Mouse (Mus musculus): ENCODE results near the gene Col6a3.

Col6a3 gene

GRCm38 (mm10) chr1:90834701-90835100 lies 9.1 kb downstream of the Col6a3 start:
- Histone ChIP-seq H3K27me3 (ENCODE audit: control insufficient read depth, insufficient read depth, low read length, poor library complexity, severe bottlenecking) (no peaks in the 10 kb centered on the region), H3K36me3 (ENCODE audit: control insufficient read depth, insufficient read depth, low read length, poor library complexity, severe bottlenecking) (no peaks in the 10 kb centered on the region)
- DNase-seq (ENCODE audit: low read depth, low spot score), result no peak

- no peaks in the 10 kb centered on the region for H3K27me3 ChIP-seq (ENCODE audit: control insufficient read depth, insufficient read depth, low read length, poor library complexity, severe bottlenecking)
- no peaks in the 10 kb centered on the region for H3K36me3 ChIP-seq (ENCODE audit: control insufficient read depth, insufficient read depth, low read length, poor library complexity, severe bottlenecking)
- DNase-seq (ENCODE audit: low read depth, low spot score), result no peak
Observed at GRCm38 (mm10) chr1:90830006-90830405, 13.8 kb downstream of the Col6a3 start.

- no peak for DNase-seq (ENCODE audit: low read depth, low spot score)
- H3K27me3 ChIP-seq (ENCODE audit: control insufficient read depth, insufficient read depth, low read length, poor library complexity, severe bottlenecking), result no peaks in the 10 kb centered on the region
Observed at GRCm38 (mm10) chr1:90813226-90813625, 30.5 kb downstream of the Col6a3 start.

GRCm38 (mm10) chr1:90808930-90809329 lies 34.8 kb downstream of the Col6a3 start:
- Histone ChIP-seq H3K27me3 (ENCODE audit: control insufficient read depth, insufficient read depth, low read length, poor library complexity, severe bottlenecking) (no peaks in the 10 kb centered on the region), H3K36me3 (ENCODE audit: control insufficient read depth, insufficient read depth, low read length, poor library complexity, severe bottlenecking) (no peaks in the 10 kb centered on the region)

More at GRCm38 (mm10) chr1:90813226-90813625, 30.5 kb downstream of the Col6a3 start:
- no peaks in the 10 kb centered on the region for H3K36me3 ChIP-seq (ENCODE audit: control insufficient read depth, insufficient read depth, low read length, poor library complexity, severe bottlenecking)

GRCm38 (mm10) chr1:90803104-90803503 lies 40.7 kb downstream of the Col6a3 start:
- Histone ChIP-seq H3K27me3 (ENCODE audit: control insufficient read depth, insufficient read depth, low read length, poor library complexity, severe bottlenecking) (no peaks in the 10 kb centered on the region), H3K36me3 (ENCODE audit: control insufficient read depth, insufficient read depth, low read length, poor library complexity, severe bottlenecking) (no peaks in the 10 kb centered on the region)
- no peak for DNase-seq (ENCODE audit: low read depth, low spot score)

More at GRCm38 (mm10) chr1:90808930-90809329, 34.8 kb downstream of the Col6a3 start:
- DNase-seq (ENCODE audit: low read depth, low spot score), result no peak

- H3K36me3 ChIP-seq (ENCODE audit: control insufficient read depth, insufficient read depth, low read length, poor library complexity, severe bottlenecking), result no peaks in the 10 kb centered on the region
- no peaks in the 10 kb centered on the region for H3K27me3 ChIP-seq (ENCODE audit: control insufficient read depth, insufficient read depth, low read length, poor library complexity, severe bottlenecking)
- no peak for DNase-seq (ENCODE audit: low read depth, low spot score)
Observed at GRCm38 (mm10) chr1:90801067-90801466, 42.7 kb downstream of the Col6a3 start.

- H3K27me3 ChIP-seq (ENCODE audit: control insufficient read depth, insufficient read depth, low read length, poor library complexity, severe bottlenecking), result no peaks in the 10 kb centered on the region
- no peaks in the 10 kb centered on the region for H3K36me3 ChIP-seq (ENCODE audit: control insufficient read depth, insufficient read depth, low read length, poor library complexity, severe bottlenecking)
- no peak for DNase-seq (ENCODE audit: low read depth, low spot score)
Observed at GRCm38 (mm10) chr1:90800466-90800865, 43.3 kb downstream of the Col6a3 start.

- Histone ChIP-seq H3K27me3 (ENCODE audit: control insufficient read depth, insufficient read depth, low read length, poor library complexity, severe bottlenecking) (no peaks in the 10 kb centered on the region), H3K36me3 (ENCODE audit: control insufficient read depth, insufficient read depth, low read length, poor library complexity, severe bottlenecking) (no peaks in the 10 kb centered on the region)
- no peak for DNase-seq (ENCODE audit: low read depth, low spot score)
Observed at GRCm38 (mm10) chr1:90797276-90797891, 46.4 kb downstream of the Col6a3 start.

GRCm38 (mm10) chr1:90793368-90793767 lies 50.4 kb downstream of the Col6a3 start:
- H3K27me3 ChIP-seq (ENCODE audit: control insufficient read depth, insufficient read depth, low read length, poor library complexity, severe bottlenecking), result no peaks in the 10 kb centered on the region
- DNase-seq (ENCODE audit: low read depth, low spot score), result no peak
- no peaks in the 10 kb centered on the region for H3K36me3 ChIP-seq (ENCODE audit: control insufficient read depth, insufficient read depth, low read length, poor library complexity, severe bottlenecking)

- no peaks in the 10 kb centered on the region for H3K36me3 ChIP-seq (ENCODE audit: control insufficient read depth, insufficient read depth, low read length, poor library complexity, severe bottlenecking)
- no peak for DNase-seq (ENCODE audit: low read depth, low spot score)
- no peaks in the 10 kb centered on the region for H3K27me3 ChIP-seq (ENCODE audit: control insufficient read depth, insufficient read depth, low read length, poor library complexity, severe bottlenecking)
Observed at GRCm38 (mm10) chr1:90790925-90791324, 52.8 kb downstream of the Col6a3 start.

- H3K36me3 ChIP-seq (ENCODE audit: control insufficient read depth, insufficient read depth, low read length, poor library complexity, severe bottlenecking), result no peaks in the 10 kb centered on the region
- no peak for DNase-seq (ENCODE audit: low read depth, low spot score)
- no peaks in the 10 kb centered on the region for H3K27me3 ChIP-seq (ENCODE audit: control insufficient read depth, insufficient read depth, low read length, poor library complexity, severe bottlenecking)
Observed at GRCm38 (mm10) chr1:90789506-90789905, 54.3 kb downstream of the Col6a3 start.

GRCm38 (mm10) chr1:90780446-90780845 lies 63.3 kb downstream of the Col6a3 start:
- DNase-seq (ENCODE audit: low read depth, low spot score), result no peak

GRCm38 (mm10) chr1:90779072-90779471 lies 64.7 kb downstream of the Col6a3 start:
- H3K27me3 ChIP-seq (ENCODE audit: control insufficient read depth, insufficient read depth, low read length, poor library complexity, severe bottlenecking), result no peaks in the 10 kb centered on the region
- DNase-seq (ENCODE audit: low read depth, low spot score), result no peak

More at GRCm38 (mm10) chr1:90780446-90780845, 63.3 kb downstream of the Col6a3 start:
- no peaks in the 10 kb centered on the region for H3K36me3 ChIP-seq (ENCODE audit: control insufficient read depth, insufficient read depth, low read length, poor library complexity, severe bottlenecking)
- no peaks in the 10 kb centered on the region for H3K27me3 ChIP-seq (ENCODE audit: control insufficient read depth, insufficient read depth, low read length, poor library complexity, severe bottlenecking)

GRCm38 (mm10) chr1:90775477-90776241 lies 68.1 kb downstream of the Col6a3 start:
- no peaks in the 10 kb centered on the region for H3K27me3 ChIP-seq (ENCODE audit: control insufficient read depth, insufficient read depth, low read length, poor library complexity, severe bottlenecking)
- no peak for DNase-seq (ENCODE audit: low read depth, low spot score)
- no peaks in the 10 kb centered on the region for H3K36me3 ChIP-seq (ENCODE audit: control insufficient read depth, insufficient read depth, low read length, poor library complexity, severe bottlenecking)

More at GRCm38 (mm10) chr1:90779072-90779471, 64.7 kb downstream of the Col6a3 start:
- H3K36me3 ChIP-seq (ENCODE audit: control insufficient read depth, insufficient read depth, low read length, poor library complexity, severe bottlenecking), result no peaks in the 10 kb centered on the region

GRCm38 (mm10) chr1:90771172-90771571 lies 72.6 kb downstream of the Col6a3 start:
- no peak for DNase-seq (ENCODE audit: low read depth, low spot score)

More at GRCm38 (mm10) chr1:90771172-90771571, 72.6 kb downstream of the Col6a3 start:
- no peaks in the 10 kb centered on the region for H3K27me3 ChIP-seq (ENCODE audit: control insufficient read depth, insufficient read depth, low read length, poor library complexity, severe bottlenecking)
- no peaks in the 10 kb centered on the region for H3K36me3 ChIP-seq (ENCODE audit: control insufficient read depth, insufficient read depth, low read length, poor library complexity, severe bottlenecking)

Measured in splenic B cell, adult 2 months (primary cell).